Mouse (Mus musculus) embryonic fibroblast, embryonic 13.5 days (primary cell): ENCODE measurements around the gene Efna3.

ENCODE experiments used
- CTCF ChIP-seq: IDR thresholded peaks from 2 replicates; pipeline ENCODE4 v1.5.1; 2011; ENCODE audit warnings: mild to moderate bottlenecking, control low read depth, low read length, moderate library complexity, borderline replicate concordance; ENCODE audit not compliant: insufficient read depth
- POLR2A ChIP-seq: IDR thresholded peaks from 2 replicates; pipeline ENCODE4 v1.6.1; 2011; ENCODE audit warnings: low read depth, mild to moderate bottlenecking, control low read depth, low read length, moderate library complexity

- TF ChIP-seq CTCF: no peak
- TF ChIP-seq POLR2A: no peak
Observed at GRCm38 (mm10) chr3:89305551-89306325, 17.0 kb downstream of the Efna3 start.
